Mouse (Mus musculus) midbrain, embryonic 11.5 days (tissue): ENCODE measurements around the gene BC017158. TPM values are rescaled to one million over a fixed set of nuclear protein-coding genes. Genes with fewer than 3 reads are reported as not detected.
"Not testable (repeated sequence)": the region's sequence is repeated elsewhere in the genome, so short reads cannot be mapped to it uniquely, and the experiment has no call there.

Experiments
- ATAC-seq: fragments of 200-750 bp; cut with Nextera tagmentation; 2 replicates; pipeline ENCODE4 v1.8.0; 2017; ENCODE audit warnings: moderate TSS enrichment, moderate library complexity; ENCODE audit not compliant: low FRiP score
- DNase-seq: peaks from one replicate; pipeline ENCODE4 v3.0.0; 2015; ENCODE audit warnings: low spot score; ENCODE audit errors: missing footprints
- H3K27ac ChIP-seq: fragments of 300-500 bp; sonication (generic); 2 replicates; pipeline ENCODE4 v1.5.1; 2014; ENCODE audit warnings: low read depth, low read length
- H3K27me3 ChIP-seq: fragments of 300-500 bp; sonication (generic); 2 replicates; pipeline ENCODE4 v1.6.1; 2014; ENCODE audit warnings: mild to moderate bottlenecking, low read length, moderate library complexity, mixed read lengths; ENCODE audit not compliant: control insufficient read depth, insufficient read depth
- H3K36me3 ChIP-seq: fragments of 300-500 bp; sonication (generic); 2 replicates; pipeline ENCODE4 v1.6.1; 2014; ENCODE audit warnings: mild to moderate bottlenecking, low read length, moderate library complexity, mixed read lengths; ENCODE audit not compliant: control insufficient read depth, insufficient read depth
- H3K4me1 ChIP-seq: fragments of 300-500 bp; sonication (generic); 2 replicates; pipeline ENCODE4 v1.6.1; 2014; ENCODE audit warnings: low read length; ENCODE audit not compliant: control insufficient read depth, insufficient read depth
- H3K4me2 ChIP-seq: fragments of 300-500 bp; sonication (generic); 2 replicates; pipeline ENCODE4 v1.6.1; 2014; ENCODE audit warnings: mild to moderate bottlenecking, moderate library complexity
- H3K4me3 ChIP-seq: fragments of 300-500 bp; sonication (generic); 2 replicates; pipeline ENCODE4 v1.5.1; 2014; ENCODE audit warnings: low read depth, low read length
- H3K9ac ChIP-seq: fragments of 300-500 bp; sonication (generic); 2 replicates; pipeline ENCODE4 v1.6.1; 2014; ENCODE audit warnings: low read length
- H3K9me3 ChIP-seq: fragments of 300-500 bp; sonication (generic); 2 replicates; pipeline ENCODE4 v1.6.1; 2016; ENCODE audit warnings: low read length; ENCODE audit not compliant: control insufficient read depth
- WGBS: fragments of 180-500 bp; shearing (Covaris S2); extraction: QIAGEN DNeasy Blood & Tissue Kit; methylation state at CpG from one replicate; pipeline ENCODE4 v1.1.7; 2014; 5-methylcytosine and 5-hydroxymethylcytosine counted together
- polyA plus RNA-seq: library from polyadenylated mRNA; unstranded; fragments of >200 nt; fragmentation: Nextera tagmentation; extraction: Ambion mirVana; gene quantifications from 2 replicates; pipeline ENCODE4 v1.2.1, GENCODE M21; 2014

BC017158 gene
- polyA plus RNA-seq = 19.1 and 21.0 TPM in 2 replicates

GRCm38 (mm10) chr7:128297617-128298480 lies at the start of gene BC017158:
Gene BC017158, minus strand, starts transcription at chr7:128298170.
- Histone ChIP-seq H3K9ac (peak within 1 kb of the TSS; percentile 92), H3K27ac (no peak within 1 kb of the TSS; the same call in 1 of the 2 replicates), H3K9me3 (no peaks in the 10 kb centered on the region), H3K4me3 (peak within 1 kb of the TSS; percentile 80), H3K27me3 (no peaks in the 10 kb centered on the region), H3K4me1 (peaks cover 11% of the 10 kb centered on the region), H3K36me3 (no peaks in the 10 kb centered on the region), H3K4me2 (peak within 1 kb of the TSS; percentile 94)
- ATAC-seq (peak; percentile 71), DNase-seq (peak; percentile 96)
- 2% methylated on average over 47 of the region's 47 CpGs for WGBS

GRCm38 (mm10) chr7:128346991-128347390 lies 49.0 kb upstream of the BC017158 start:
- no peak overlapping the region for H3K4me2 ChIP-seq
- H3K9me3 ChIP-seq = no peaks in the 10 kb centered on the region; the same call in 1 of the 2 replicates
- H3K9ac ChIP-seq = no peak overlapping the region
- H3K4me3 ChIP-seq = no peak overlapping the region
- no peak overlapping the region for H3K27ac ChIP-seq
- no peaks in the 10 kb centered on the region for H3K4me1 ChIP-seq
- DNase-seq = no peak
- WGBS = 79% methylated on average over 8 of the region's 8 CpGs
- no peaks in the 10 kb centered on the region for H3K36me3 ChIP-seq
- H3K27me3 ChIP-seq = no peaks in the 10 kb centered on the region
- no peak for ATAC-seq

DNA sequence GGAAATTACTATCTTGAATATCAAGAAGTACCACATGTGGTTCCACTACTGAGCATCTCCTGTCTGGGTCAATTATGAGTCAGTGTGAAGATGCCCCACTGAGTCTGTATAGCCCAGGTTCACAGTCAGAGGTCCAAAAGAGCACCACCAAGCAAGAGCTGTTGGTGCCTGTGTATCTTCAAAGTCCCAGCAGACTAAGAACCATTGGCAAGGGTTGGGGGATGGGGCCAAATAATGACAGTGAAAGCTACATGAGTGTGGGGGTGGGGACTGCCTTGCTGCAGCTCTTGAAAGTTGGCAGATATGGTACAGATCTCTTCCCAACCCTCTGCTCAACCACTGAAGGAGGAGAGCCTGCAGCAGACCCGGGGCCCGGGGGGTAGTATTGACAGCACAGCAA lies 48.6 kb upstream of the BC017158 start:
- no peaks in the 10 kb centered on the region for H3K27me3 ChIP-seq
- no peaks in the 10 kb centered on the region; the same call in 1 of the 2 replicates for H3K9me3 ChIP-seq
- no peak for DNase-seq
- no peak overlapping the region for H3K27ac ChIP-seq
- WGBS = 88% methylated on average over 2 of the region's 2 CpGs
- no peaks in the 10 kb centered on the region for H3K4me1 ChIP-seq
- H3K9ac ChIP-seq = no peak overlapping the region
- H3K4me3 ChIP-seq = no peak overlapping the region
- no peaks in the 10 kb centered on the region for H3K36me3 ChIP-seq
- ATAC-seq = no peak
- no peak overlapping the region for H3K4me2 ChIP-seq

DNA sequence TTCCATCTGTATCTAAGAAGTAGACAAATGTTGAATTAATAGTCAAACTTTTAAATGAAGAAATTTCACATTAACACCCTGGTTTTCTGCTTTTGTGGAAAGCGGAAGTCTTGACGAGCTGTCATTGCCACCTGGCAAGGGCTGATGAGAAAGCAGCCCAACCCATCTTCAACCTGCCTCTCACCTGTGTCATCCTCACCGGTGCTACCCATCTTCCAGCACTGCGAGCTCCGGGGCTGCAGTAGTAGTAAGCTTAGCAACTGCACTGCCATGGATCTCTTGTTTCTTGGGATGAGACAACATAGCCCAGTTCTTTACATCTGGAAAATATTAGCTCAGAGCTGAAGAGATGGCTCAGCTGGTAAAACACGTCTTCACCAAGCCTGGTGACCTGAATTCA lies 47.7 kb upstream of the BC017158 start:
- Histone ChIP-seq H3K4me3 (no peak overlapping the region), H3K27ac (no peak overlapping the region), H3K4me1 (no peaks in the 10 kb centered on the region), H3K36me3 (no peaks in the 10 kb centered on the region), H3K9ac (no peak overlapping the region), H3K9me3 (no peaks in the 10 kb centered on the region; the same call in 1 of the 2 replicates), H3K4me2 (no peak overlapping the region), H3K27me3 (no peaks in the 10 kb centered on the region)
- 84% methylated on average over 6 of the region's 6 CpGs for WGBS
- ATAC-seq (no peak), DNase-seq (no peak)

- Histone ChIP-seq H3K4me3 (no peak overlapping the region), H3K36me3 (no peaks in the 10 kb centered on the region), H3K27me3 (no peaks in the 10 kb centered on the region), H3K9me3 (no peaks in the 10 kb centered on the region; the same call in 1 of the 2 replicates), H3K27ac (no peak overlapping the region), H3K4me2 (no peak overlapping the region), H3K9ac (no peak overlapping the region), H3K4me1 (no peaks in the 10 kb centered on the region)
- ATAC-seq (peak; percentile 35; the same call in 1 of the 2 replicates), DNase-seq (peak; percentile 93)
- WGBS = 61% methylated on average over 6 of the region's 6 CpGs
Observed at GRCm38 (mm10) chr7:128344928-128345653, 47.1 kb upstream of the BC017158 start.

GRCm38 (mm10) chr7:128344488-128344887 lies 46.5 kb upstream of the BC017158 start:
- 83% methylated on average over 7 of the region's 7 CpGs for WGBS
- Histone ChIP-seq H3K27ac (no peak overlapping the region), H3K4me2 (no peak overlapping the region), H3K27me3 (no peaks in the 10 kb centered on the region), H3K9ac (no peak overlapping the region), H3K36me3 (no peaks in the 10 kb centered on the region), H3K4me1 (no peaks in the 10 kb centered on the region), H3K9me3 (no peaks in the 10 kb centered on the region; the same call in 1 of the 2 replicates), H3K4me3 (no peak overlapping the region)
- no peak for DNase-seq
- ATAC-seq = no peak

- H3K4me3 ChIP-seq, H3K36me3 ChIP-seq, ATAC-seq, H3K27me3 ChIP-seq, H3K27ac ChIP-seq, H3K4me2 ChIP-seq, H3K9ac ChIP-seq, DNase-seq, H3K4me1 ChIP-seq, H3K9me3 ChIP-seq: not testable (repeated sequence)
- 93% methylated on average over 6 of the region's 10 CpGs for WGBS
Observed at GRCm38 (mm10) chr7:128342691-128343090, 44.7 kb upstream of the BC017158 start.

DNA sequence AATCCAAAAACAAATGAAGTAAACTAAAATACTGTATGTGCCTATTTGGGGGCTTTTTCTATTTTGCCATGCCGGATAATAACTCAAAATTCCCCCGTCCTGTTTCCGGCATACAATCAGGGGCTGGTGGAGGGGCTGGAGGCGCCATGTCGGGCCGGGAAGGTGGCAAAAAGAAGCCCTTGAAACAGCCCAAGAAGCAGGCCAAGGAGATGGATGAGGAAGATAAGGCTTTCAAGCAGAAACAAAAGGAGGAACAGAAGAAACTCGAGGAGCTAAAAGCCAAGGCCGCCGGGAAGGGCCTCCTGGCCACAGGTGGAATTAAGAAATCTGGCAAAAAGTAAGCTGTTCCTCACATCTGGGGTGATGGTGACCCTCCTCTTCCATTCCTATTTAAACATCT lies 42.4 kb upstream of the BC017158 start:
- not testable (repeated sequence) for DNase-seq, H3K36me3 ChIP-seq, H3K4me1 ChIP-seq, H3K27me3 ChIP-seq, H3K4me3 ChIP-seq, ATAC-seq, H3K27ac ChIP-seq, H3K4me2 ChIP-seq, H3K9ac ChIP-seq, H3K9me3 ChIP-seq
- WGBS = 81% methylated on average over 6 of the region's 9 CpGs

DNA sequence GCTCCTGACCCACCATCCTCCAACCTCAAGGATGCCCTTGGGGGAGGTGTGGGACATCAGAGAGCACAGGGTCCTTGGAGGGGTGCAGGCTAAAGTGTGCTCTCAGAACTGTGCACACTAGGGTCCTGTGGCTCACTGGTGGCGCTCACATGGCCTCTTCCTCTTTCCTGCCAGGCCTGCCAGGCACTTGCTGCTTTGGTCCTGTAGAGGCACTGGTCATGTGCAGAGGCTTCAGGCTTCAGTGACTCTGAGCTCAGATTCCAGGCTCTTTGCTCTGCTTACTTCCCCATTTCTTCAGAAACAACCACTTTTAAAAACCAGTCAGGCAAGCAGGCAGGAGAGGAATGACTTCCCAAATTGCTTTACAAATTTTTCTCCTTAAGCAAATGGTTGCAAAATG lies 34.9 kb upstream of the BC017158 start:
- DNase-seq (no peak), ATAC-seq (no peak)
- H3K9ac ChIP-seq = no peak overlapping the region
- H3K36me3 ChIP-seq = no peaks in the 10 kb centered on the region
- no peak overlapping the region for H3K4me2 ChIP-seq
- no peaks in the 10 kb centered on the region for H3K9me3 ChIP-seq
- 93% methylated on average over 1 of the region's 1 CpGs for WGBS
- no peak overlapping the region for H3K4me3 ChIP-seq
- peaks cover 6% of the 10 kb centered on the region; the same call in 1 of the 2 replicates for H3K4me1 ChIP-seq
- no peaks in the 10 kb centered on the region for H3K27me3 ChIP-seq
- no peak overlapping the region for H3K27ac ChIP-seq
